Mouse (Mus musculus) liver, postnatal 0 days (tissue): ENCODE data around the gene Rapgef5.

Source experiments
- CTCF ChIP-seq: sonication (generic); IDR thresholded peaks from 2 replicates; pipeline ENCODE4 v1.5.1; 2016; ENCODE audit warnings: antibody characterized with exemption, low read depth
- EP300 ChIP-seq: IDR thresholded peaks from 2 replicates; pipeline ENCODE4 v1.6.1; 2016; ENCODE audit warnings: antibody characterized with exemption, low read depth, mild to moderate bottlenecking

DNA sequence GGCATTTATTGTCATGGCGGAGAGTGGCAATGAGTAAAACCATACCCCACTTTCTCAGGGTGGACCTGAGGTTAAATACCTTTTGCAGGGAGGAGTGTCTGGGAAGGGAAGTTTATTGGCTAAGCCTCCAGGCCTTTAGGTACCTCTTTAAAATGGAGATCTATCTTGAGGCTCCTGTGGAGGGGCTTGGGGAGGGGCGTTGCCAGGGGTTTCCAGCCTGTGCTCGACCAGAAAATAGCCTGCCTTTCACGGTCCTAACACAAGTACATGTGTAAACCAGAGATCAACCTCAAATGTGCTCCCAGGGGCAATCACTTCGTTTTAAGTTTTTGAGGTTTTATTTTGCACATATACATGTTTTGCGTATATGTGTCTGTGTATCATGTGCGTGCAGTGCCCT, 272.7 kb downstream of the Rapgef5 start:
- TF ChIP-seq CTCF (no peak), EP300 (no peak)
